Mouse (Mus musculus): Measurements from ENCODE around the gene Man1a.

- no peak for TF ChIP-seq GATA1 (IDR thresholded peaks at IDR 0.05; ENCODE audit: low read length)
- TF ChIP-seq TAL1 (IDR thresholded peaks at IDR 0.05; ENCODE audit: low read length): no peak
Measured at GRCm38 (mm10) chr10:53997301-53997700, 79.1 kb downstream of the Man1a start.

All from erythroblast, embryonic 14.5 days (primary cell).